Mouse (Mus musculus) liver, embryonic 11.5 days (tissue): ENCODE measurements around the gene Ralgps1. TPM values are rescaled to one million over a fixed set of nuclear protein-coding genes. Genes with fewer than 3 reads are reported as not detected.
A peak's percentile ranks its signal among the peaks of the same experiment; 100 is the strongest.

Source experiments
- ATAC-seq: fragments of 200-750 bp; cut with Nextera tagmentation; replicated peaks from 2 replicates; pipeline ENCODE4 v1.8.0; 2017; ENCODE audit warnings: moderate number of reproducible peaks, mild to moderate bottlenecking, moderate TSS enrichment, moderate library complexity; ENCODE audit not compliant: low FRiP score
- DNase-seq: peaks from one replicate; pipeline ENCODE4 v3.0.0-alpha.2; 2017; ENCODE audit warnings: low spot score
- H3K27ac ChIP-seq: fragments of 300-500 bp; sonication (generic); 2 replicates; pipeline ENCODE4 v1.5.1; 2014; ENCODE audit warnings: mild to moderate bottlenecking, low read depth, low read length, control low read depth
- H3K27me3 ChIP-seq: fragments of 300-500 bp; sonication (generic); replicated peaks from 2 replicates; pipeline ENCODE4 v1.6.1; 2014; ENCODE audit warnings: low read length, mixed read lengths; ENCODE audit not compliant: control insufficient read depth, insufficient read depth
- H3K36me3 ChIP-seq: fragments of 300-500 bp; sonication (generic); 2 replicates; pipeline ENCODE4 v1.6.1; 2014; ENCODE audit warnings: mild to moderate bottlenecking, low read length, moderate library complexity, mixed read lengths; ENCODE audit not compliant: control insufficient read depth, insufficient read depth
- H3K4me1 ChIP-seq: fragments of 300-500 bp; sonication (generic); replicated peaks from 2 replicates; pipeline ENCODE4 v1.6.1; 2014; ENCODE audit warnings: low read length, mixed read lengths; ENCODE audit not compliant: control insufficient read depth, insufficient read depth
- H3K4me2 ChIP-seq: fragments of 300-500 bp; sonication (generic); 2 replicates; pipeline ENCODE4 v1.6.1; 2014; ENCODE audit warnings: mild to moderate bottlenecking, control low read depth, moderate library complexity
- H3K4me3 ChIP-seq: fragments of 300-500 bp; sonication (generic); 2 replicates; pipeline ENCODE4 v1.5.1; 2014; ENCODE audit warnings: low read depth, low read length, control low read depth
- H3K9ac ChIP-seq: fragments of 300-500 bp; sonication (generic); 2 replicates; pipeline ENCODE4 v1.6.1; 2014; ENCODE audit warnings: low read depth, low read length, control low read depth
- H3K9me3 ChIP-seq: fragments of 300-500 bp; sonication (generic); 2 replicates; pipeline ENCODE4 v1.6.1; 2016; ENCODE audit warnings: low read length, inconsistent platforms, mixed read lengths; ENCODE audit not compliant: control insufficient read depth
- WGBS: fragments of 180-500 bp; shearing (Covaris S2); extraction: QIAGEN DNeasy Blood & Tissue Kit; methylation state at CpG from one replicate; pipeline ENCODE4 v1.1.7; 2014; 5-methylcytosine and 5-hydroxymethylcytosine counted together
- polyA plus RNA-seq: library from polyadenylated mRNA; unstranded; fragments of >200 nt; fragmentation: Nextera tagmentation; extraction: Ambion mirVana; gene quantifications from 2 replicates; pipeline ENCODE4 v1.2.1, GENCODE M21; 2014

Ralgps1 gene
- polyA plus RNA-seq, 1 experiment from 2014 or later = 3.0 TPM

DNA sequence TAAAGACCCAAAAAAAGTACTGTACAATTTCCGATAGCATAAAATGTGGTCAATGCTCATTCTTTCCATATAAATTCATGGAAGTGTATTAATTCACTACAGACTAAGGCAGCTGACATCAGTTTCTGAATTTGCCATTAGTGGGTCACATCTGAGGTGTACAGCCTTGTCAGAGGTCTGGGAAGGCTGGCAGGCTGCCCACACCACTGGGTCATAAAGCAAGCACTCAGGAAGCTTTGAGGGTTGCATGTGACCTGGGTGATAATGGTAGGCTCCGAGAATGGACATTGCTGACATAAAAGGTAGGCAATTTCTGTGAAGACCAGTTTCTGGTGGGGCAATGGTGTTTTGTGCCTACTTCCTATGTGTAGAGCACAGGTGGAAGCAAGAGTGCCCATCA is 183.4 kb downstream of the Ralgps1 start:
- ATAC-seq = no peak
- WGBS = 86% methylated on average over 2 of the region's 2 CpGs
- H3K36me3 ChIP-seq = no peaks in the 10 kb centered on the region
- H3K4me2 ChIP-seq = no peak overlapping the region
- H3K9ac ChIP-seq = no peak overlapping the region
- H3K4me1 ChIP-seq = no peaks in the 10 kb centered on the region
- H3K4me3 ChIP-seq = no peak overlapping the region
- no peak overlapping the region for H3K27ac ChIP-seq
- H3K27me3 ChIP-seq = no peaks in the 10 kb centered on the region
- no peak for DNase-seq
- no peaks in the 10 kb centered on the region for H3K9me3 ChIP-seq

DNA sequence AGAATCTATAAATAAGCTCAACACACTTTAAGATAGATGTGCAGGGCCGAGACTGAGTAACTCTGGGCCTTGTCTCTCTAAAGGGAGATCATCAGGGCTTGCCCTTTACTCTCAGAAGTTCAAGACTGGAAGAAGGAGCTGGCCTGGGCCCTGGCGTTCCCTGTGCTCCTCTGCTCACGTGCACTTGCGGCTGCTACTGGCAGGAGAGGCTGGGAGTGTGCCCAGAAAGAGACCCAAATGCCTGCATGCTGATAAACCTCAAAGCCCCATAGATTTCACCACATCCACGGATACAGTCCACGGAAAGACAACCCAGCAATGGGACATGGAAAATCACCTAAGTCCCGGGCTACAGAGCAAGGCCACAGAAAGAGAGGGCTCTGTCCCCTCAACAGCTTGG is 184.8 kb downstream of the Ralgps1 start:
- Histone ChIP-seq H3K4me2 (no peak overlapping the region), H3K36me3 (no peaks in the 10 kb centered on the region), H3K9me3 (no peaks in the 10 kb centered on the region), H3K9ac (no peak overlapping the region), H3K27ac (no peak overlapping the region), H3K4me3 (no peak overlapping the region), H3K27me3 (no peaks in the 10 kb centered on the region), H3K4me1 (no peaks in the 10 kb centered on the region)
- 65% methylated on average over 7 of the region's 7 CpGs for WGBS
- no peak for ATAC-seq
- no peak for DNase-seq

DNA sequence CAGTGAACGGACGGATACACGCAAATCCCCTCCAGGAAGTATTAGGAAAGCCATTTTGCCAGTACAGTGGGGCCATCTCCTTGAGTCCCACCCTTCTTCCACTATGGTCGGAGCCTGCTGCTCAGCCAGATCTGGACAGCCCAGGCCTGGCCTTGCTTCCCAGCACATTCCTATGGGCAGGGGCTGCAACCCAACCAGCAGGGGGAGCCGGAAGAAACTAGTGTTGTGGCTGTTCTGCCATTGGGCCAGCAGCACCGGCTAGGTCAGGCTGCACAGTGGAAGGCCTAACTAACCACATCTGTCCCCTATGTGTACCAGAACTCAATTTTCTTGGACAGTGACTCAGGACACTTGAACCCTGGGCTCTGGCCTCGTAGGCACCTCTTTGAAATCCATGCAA is 186.0 kb downstream of the Ralgps1 start:
- Histone ChIP-seq H3K4me2 (no peak overlapping the region), H3K4me1 (no peaks in the 10 kb centered on the region), H3K9ac (no peak overlapping the region), H3K27ac (no peak overlapping the region), H3K27me3 (no peaks in the 10 kb centered on the region), H3K36me3 (no peaks in the 10 kb centered on the region), H3K4me3 (no peak overlapping the region), H3K9me3 (no peaks in the 10 kb centered on the region)
- 76% methylated on average over 7 of the region's 7 CpGs for WGBS
- DNase-seq (no peak), ATAC-seq (no peak)

DNA sequence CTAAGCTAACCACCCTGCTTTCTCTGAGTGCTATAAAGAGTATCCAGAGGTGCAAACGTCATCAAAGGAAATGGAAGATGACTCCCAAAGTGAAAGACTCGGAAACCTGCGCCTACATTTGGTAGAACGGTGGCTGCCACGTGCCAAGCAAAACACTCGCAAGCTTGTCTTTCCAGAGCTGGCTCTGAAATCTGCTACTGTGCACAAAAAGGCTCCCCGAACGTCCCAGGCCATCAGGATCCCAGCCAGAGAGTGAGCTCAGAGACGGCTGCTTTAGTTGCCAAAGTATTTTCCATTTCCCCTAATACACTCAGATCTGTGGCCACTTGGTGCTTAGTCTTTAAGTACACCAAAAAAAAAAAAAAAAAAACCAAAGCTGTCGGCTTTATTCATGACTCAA is 186.6 kb downstream of the Ralgps1 start:
- H3K4me1 ChIP-seq = no peaks in the 10 kb centered on the region

DNA sequence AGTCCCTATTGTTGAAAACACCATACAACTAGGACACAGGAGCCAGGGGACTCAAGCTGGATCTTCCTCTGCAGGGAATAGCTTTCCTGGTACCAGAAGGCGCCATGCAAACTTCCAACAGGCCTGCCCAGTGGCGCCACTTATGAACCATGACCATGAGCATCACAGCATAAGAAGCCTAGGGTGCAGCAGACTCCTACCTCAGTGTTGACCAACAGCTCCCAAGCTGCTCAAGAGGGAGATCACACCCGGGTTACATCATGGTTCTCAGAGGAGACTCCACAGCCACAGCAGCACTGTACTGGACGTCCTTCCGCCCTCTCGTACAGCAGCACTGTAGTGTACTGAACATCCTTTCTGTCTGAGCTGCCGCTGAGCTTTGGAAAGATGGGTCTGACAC is 188.0 kb downstream of the Ralgps1 start:
- no peak overlapping the region for H3K4me3 ChIP-seq
- H3K27me3 ChIP-seq = no peaks in the 10 kb centered on the region; the same call in 1 of the 2 replicates
- H3K9me3 ChIP-seq = no peaks in the 10 kb centered on the region
- H3K4me1 ChIP-seq = peaks cover 4% of the 10 kb centered on the region; the same call in 1 of the 2 replicates
- 85% methylated on average over 7 of the region's 7 CpGs for WGBS
- H3K27ac ChIP-seq = no peak overlapping the region
- no peaks in the 10 kb centered on the region for H3K36me3 ChIP-seq
- ATAC-seq (no peak), DNase-seq (no peak)
- H3K4me2 ChIP-seq = no peak overlapping the region
- H3K9ac ChIP-seq = no peak overlapping the region

More for the DNA sequence above, 186.6 kb downstream of the Ralgps1 start:
- Histone ChIP-seq H3K36me3 (no peaks in the 10 kb centered on the region), H3K27ac (no peak overlapping the region), H3K4me3 (no peak overlapping the region), H3K9me3 (no peaks in the 10 kb centered on the region), H3K9ac (no peak overlapping the region), H3K4me2 (no peak overlapping the region), H3K27me3 (no peaks in the 10 kb centered on the region)
- 88% methylated on average over 10 of the region's 10 CpGs for WGBS
- no peak for DNase-seq
- ATAC-seq = no peak

DNA sequence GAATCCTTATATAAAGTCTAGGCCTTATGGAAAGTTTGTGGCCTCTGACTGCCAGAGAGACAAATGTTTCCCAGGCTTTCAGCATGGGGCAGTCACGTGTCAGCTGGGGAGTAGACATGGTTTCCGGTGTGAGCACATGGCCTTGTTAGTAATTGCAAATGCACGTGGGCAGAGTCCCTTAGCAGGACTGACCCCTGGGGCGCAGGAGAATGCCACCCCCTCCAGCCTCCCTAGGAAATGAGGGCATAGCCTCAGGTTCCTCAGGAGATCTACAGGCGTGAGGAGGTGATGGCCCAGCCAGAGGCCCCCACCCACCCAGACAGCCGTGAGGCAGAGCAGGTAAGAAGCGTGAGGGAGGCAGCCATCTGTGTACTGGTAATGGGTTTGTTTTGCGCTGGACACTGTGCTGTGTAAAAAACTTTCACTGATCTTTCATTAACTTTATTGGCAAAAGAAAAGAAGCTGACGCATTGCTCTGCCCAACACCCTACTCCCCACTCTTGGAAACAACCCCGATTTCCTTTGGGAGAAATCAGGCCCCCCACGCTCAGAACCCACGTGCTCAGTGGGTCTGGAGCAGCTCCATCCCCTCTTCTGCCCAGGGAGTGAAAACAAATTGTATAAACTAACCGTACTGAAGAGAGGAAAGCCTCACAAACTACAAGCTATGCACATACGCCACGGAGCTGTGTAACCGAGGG is 191.2 kb downstream of the Ralgps1 start:
- no peak overlapping the region for H3K9ac ChIP-seq
- H3K4me2 ChIP-seq = no peak overlapping the region
- H3K4me3 ChIP-seq = no peak overlapping the region
- DNase-seq = no peak
- H3K36me3 ChIP-seq = no peaks in the 10 kb centered on the region
- no peaks in the 10 kb centered on the region; the same call in 1 of the 2 replicates for H3K27me3 ChIP-seq
- H3K4me1 ChIP-seq = peaks cover 8% of the 10 kb centered on the region
- no peak for ATAC-seq
- no peaks in the 10 kb centered on the region for H3K9me3 ChIP-seq
- H3K27ac ChIP-seq = no peak overlapping the region
- 72% methylated on average over 16 of the region's 16 CpGs for WGBS

DNA sequence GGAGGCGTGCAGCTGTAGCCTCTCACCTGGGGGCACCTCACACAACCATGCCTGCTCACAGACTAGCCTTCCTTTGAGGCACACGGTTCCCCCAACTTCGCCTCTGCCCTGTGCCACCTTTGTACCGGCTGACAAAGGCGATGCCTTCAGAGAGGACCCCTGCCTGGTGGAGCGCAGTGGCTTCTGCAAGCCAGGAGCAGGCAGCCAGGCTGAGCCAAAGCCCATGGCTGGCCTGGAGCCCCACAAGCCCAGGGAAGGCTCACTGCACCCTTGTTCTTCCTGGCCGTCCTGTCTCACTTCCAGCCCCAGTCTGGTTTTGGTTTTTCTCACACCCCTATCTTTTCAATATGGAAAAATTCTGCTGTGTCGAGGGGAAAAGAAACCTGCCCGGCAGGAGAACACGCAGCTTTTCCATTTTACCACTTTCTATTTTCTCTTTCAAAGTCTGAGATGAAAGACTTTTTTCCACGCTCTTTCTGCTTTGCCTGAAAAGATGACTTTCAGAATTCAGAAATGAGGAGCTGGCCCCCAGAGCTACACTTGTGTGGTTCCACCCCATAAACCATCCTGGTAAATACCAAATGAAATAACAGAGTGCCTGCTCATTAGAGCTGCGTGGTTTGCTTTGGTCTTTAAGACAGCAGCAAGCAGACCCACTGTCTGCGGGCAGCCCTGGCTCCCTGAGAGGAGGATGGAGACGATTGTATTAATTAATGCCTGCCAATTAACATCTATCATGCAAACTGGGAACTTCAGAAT is 191.9 kb downstream of the Ralgps1 start:
- 0 out of 2 replicates have a peak overlapping the region, but pooled peaks have one; percentile 19 for H3K27ac ChIP-seq
- 77% methylated on average over 14 of the region's 14 CpGs for WGBS

DNA sequence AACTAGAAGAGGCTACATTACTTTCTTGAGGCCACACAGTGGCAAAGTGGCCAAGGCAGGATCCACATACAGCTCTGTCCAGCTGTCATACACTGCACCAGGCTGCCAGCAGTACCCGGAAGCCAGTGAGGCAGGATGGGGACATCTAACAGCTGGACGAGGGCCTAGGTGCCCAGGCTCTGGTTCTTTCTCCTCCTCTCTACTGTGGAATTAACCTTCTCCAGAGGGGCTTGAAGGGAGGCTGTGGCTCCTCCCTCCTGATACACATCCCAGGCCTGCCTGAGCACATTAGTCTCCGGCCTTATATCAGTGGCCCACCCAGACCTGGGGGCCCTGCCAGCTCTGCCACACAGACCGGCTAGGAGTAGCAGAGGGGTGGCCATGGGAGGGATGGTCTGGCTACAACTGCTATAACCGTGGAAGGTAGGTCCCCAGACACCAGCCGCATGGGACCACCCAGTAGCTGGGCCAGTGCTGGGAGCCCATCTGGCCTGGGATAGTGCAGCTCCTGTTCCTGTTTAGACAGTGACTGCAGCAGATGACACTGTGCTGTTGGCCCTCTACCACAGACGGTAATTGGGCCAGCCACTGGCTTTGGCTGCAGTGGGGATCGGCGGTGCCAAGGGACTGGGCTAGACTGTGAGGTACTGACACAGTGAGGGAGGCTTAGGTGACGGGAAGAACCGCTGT is 192.9 kb downstream of the Ralgps1 start:
- H3K9me3 ChIP-seq = no peaks in the 10 kb centered on the region
- DNase-seq (no peak), ATAC-seq (peak; percentile 31; the same call in 1 of the 2 replicates)
- H3K27me3 ChIP-seq = no peaks in the 10 kb centered on the region; the same call in 1 of the 2 replicates
- no peak overlapping the region for H3K9ac ChIP-seq
- H3K36me3 ChIP-seq = no peaks in the 10 kb centered on the region
- WGBS = 68% methylated on average over 11 of the region's 11 CpGs
- no peak overlapping the region for H3K4me2 ChIP-seq
- H3K4me3 ChIP-seq = no peak overlapping the region
- H3K4me1 ChIP-seq = peaks cover 8% of the 10 kb centered on the region
- H3K27ac ChIP-seq = 0 out of 2 replicates have a peak overlapping the region, but pooled peaks have one; percentile 19

More for the DNA sequence above, 191.9 kb downstream of the Ralgps1 start:
- Histone ChIP-seq H3K4me2 (no peak overlapping the region), H3K36me3 (no peaks in the 10 kb centered on the region), H3K4me1 (peaks cover 8% of the 10 kb centered on the region), H3K9ac (no peak overlapping the region), H3K27me3 (no peaks in the 10 kb centered on the region; the same call in 1 of the 2 replicates), H3K4me3 (no peak overlapping the region), H3K9me3 (no peaks in the 10 kb centered on the region)
- ATAC-seq = no peak
- DNase-seq = no peak
